Mouse (Mus musculus) granulocyte monocyte progenitor cell, adult 5-6 weeks (primary cell): ENCODE measurements around the gene Neurod2. TPM values are rescaled to one million over a fixed set of nuclear protein-coding genes. Genes with fewer than 3 reads are reported as not detected.
A peak's percentile ranks its signal among the peaks of the same experiment; 100 is the strongest.

Experiments used
- ATAC-seq: replicated peaks from 2 replicates; pipeline ENCODE4 v1.8.0; 2016; ENCODE audit warnings: mild to moderate bottlenecking, moderate TSS enrichment, inconsistent platforms; ENCODE audit not compliant: poor library complexity, severe bottlenecking
- total RNA-seq, 2 experiments: library from RNA; stranded (forward) in 1 of 2; stranded (reverse) in 1 of 2; fragments of 200-712, 200-1000 nt in 1 of 2; fragments of >200 nt in 1 of 2; fragmentation: Nextera tagmentation in 1 of 2; gene quantifications; 2 replicates each; pipeline ENCODE4 v1.2.3; 2014 to 2017

Neurod2 gene
- total RNA-seq, 2 experiments from 2014 or later: not detected

- no peak for ATAC-seq
Observed at GRCm38 (mm10) chr11:98320381-98320780, 9.1 kb downstream of the Neurod2 start.

GRCm38 (mm10) chr11:98319944-98320343, 9.5 kb downstream of the Neurod2 start:
- no peak for ATAC-seq

GRCm38 (mm10) chr11:98319544-98319943, 9.9 kb downstream of the Neurod2 start:
- no peak for ATAC-seq

DNA sequence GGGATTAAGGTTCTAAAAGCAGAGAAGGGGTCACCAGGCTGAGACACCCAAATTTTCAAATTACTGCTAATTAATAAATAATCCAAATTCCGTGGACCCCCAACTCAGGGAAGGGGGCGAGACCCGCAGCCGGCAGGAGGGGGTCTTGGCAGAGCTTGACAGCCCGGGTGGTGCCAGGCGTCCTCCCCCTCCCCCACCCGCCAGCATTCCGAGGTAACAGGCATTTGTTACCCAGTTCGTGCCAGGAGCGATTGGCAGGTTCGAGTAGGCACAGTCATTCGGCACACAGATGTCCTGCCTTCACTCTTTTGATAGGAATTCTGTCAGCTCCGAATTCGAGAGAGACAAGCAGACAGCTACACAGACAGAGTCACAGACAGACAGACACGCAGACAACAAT, 10.3 kb downstream of the Neurod2 start:
- ATAC-seq: no peak

DNA sequence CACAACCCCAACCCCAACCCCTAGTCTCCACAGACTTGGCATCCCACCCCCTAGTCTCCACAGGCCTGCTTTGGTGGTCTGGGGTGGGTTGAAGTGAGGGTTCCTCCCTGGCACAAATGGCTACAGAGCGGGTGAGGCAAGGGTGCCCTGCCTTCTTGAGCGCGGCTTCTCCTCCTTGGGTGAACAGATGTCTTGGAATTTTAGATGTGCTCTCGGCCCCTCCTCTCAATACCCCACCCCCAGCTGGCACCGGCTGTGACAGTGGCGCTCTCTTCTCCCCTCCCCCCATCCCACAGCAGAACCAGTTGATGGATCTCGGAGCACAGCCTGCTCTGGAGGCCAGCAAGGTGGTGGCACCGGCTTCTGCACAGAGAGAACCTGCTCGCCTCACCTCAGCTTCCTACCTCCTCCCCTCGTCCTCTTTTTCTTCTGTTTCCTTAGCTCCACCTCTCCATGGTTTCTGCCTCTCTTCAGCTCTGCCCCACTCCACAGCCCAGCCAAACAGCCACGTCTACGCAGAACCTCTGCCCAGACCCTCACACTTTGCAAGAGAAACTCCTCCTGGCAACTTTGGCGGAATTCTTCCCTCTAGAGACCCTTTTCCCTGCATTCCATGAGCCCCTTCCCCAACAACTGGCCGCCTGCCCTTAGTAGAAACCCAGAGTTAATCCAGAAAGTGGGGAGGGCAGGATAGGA, 10.9 kb downstream of the Neurod2 start:
- ATAC-seq: no peak

- ATAC-seq: no peak
Observed at GRCm38 (mm10) chr11:98317479-98317878, 12.0 kb downstream of the Neurod2 start.

DNA sequence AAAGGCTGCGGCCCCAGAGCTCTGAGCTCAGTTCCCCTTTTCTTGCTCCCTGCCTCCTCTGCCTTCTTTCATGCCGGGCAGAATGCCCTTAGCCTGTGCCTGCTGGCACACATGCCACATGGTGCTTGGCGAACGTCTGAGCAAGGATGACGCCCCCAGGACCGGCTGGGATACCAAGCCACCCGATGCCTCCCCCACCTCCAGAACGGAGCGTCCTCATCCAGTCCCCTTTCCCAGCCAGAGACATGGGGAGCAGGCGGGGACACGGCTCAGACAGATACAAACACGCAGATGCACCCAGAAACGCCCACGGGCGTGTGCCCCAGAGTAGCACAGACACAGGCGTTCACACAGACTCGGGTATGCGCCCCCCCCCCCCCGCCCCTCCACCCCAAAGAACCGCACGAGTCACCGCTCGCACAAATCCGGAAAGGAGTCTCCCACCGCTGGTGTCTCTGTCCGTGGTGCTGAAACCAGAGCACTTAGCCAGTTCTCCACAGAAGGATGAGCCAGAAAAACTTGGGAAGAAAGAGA, 15.6 kb downstream of the Neurod2 start:
- peak; percentile 71 for ATAC-seq

- ATAC-seq: no peak
Observed at GRCm38 (mm10) chr11:98298484-98299205, 30.8 kb downstream of the Neurod2 start.

- ATAC-seq: no peak
Observed at GRCm38 (mm10) chr11:98297778-98298177, 31.7 kb downstream of the Neurod2 start.

DNA sequence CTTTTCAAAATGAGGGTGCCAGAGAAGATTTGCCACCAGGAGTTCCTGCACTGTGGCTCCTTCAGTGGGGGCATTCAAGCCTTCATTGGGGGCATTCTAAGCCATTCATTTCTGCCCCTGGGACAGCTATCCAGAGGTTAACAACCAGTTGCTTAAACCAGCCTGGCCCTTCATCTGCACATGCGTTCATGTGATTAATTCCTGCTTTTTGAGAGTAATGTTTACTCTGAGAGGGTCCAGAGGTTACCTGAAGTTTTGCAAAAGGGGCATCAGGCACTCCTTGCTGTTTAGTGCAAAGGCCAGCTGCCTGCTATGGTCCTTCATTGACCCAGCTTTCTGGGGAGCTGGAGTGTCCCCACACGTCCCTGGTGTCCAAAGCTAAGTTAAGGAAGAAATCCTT, 32.5 kb downstream of the Neurod2 start:
- ATAC-seq: no peak

DNA sequence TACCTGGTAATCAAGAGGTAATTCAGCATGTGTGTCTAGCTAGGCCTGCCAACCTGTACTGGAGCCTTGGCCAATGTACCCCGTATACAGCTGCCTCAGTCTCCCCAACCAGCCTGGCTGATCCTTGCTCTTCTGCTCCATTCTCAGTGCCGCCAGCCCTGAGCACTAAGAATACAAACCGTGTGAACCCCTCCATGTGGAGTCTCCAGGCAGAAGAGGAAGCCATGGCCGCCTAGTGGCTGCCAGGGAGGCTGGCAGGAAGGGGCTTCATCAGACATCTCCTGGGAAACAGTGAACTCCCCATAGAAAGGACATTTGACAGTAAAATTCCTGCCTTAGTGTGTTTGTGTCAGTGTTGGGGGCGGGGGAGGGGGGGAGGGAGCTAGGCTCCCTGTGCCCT, 33.2 kb downstream of the Neurod2 start:
- ATAC-seq: peak; percentile 55; the same call in 1 of the 2 replicates

DNA sequence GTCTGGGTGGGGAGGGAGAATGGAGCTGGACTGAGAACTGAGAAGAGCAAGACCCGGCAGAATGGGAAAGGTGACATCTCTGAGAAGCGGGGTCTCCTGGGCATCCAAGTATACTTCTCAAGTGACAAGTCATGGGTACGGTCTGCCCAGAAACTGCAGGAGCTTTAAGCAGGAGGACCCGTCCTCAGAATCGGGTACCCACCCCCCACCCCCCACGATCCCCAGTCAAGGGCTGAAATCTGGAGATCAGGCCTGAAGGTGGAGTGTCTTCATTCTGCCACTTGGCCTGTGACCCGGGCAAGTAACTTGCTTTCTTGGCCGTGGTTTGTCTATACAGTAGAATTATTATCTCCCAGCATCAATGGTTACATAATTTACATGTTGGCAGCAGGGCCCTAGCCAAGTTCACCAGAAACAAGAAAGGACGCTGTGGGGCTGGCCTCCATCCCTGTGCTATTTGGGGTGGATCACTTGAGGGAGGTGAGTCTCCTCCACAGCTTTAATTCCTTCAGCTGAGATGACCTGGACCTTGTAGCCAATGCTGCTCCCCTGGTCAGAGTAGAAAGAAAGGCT, 34.3 kb downstream of the Neurod2 start:
- no peak for ATAC-seq

DNA sequence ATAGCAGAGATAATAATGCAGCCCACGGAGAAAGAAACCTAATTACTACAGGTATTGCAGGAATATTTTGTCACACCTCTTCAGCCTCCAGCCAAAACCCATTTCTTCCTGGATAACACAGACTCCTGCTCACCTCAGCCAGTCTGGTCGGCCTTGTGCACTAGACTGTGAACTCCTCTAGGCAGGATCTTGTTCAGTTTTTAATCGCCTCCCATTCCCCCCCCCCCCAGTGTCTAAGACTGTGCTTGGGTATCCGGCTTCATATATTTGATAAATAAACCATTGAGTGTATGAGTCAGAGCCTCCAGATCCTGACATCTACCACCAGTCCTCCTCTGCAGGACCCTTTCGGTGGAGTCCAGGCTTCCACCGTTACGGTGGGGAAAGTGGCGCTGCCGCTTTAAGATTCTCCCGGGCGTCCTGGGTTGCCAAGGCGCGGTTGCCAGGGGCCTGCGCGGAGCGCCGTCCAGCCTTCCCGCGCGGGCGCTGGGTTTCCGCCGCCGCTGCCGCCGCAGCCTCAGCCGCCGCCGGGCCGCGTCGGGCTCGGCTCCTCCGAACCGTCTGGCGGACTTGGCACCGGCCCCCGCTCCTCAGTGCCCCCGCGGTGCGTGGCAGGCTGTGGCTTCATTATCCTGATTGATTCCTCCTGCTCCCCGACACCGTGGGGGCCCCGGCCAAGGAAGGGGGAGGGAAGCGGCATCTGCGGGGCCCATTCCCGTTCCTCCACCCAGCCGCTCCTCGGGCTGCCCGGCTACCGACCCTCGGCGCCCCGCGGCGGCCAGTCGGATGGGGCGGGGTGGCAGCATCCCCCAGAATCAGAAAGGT, 35.0 kb downstream of the Neurod2 start:
- ATAC-seq: peak; percentile 62

GRCm38 (mm10) chr11:98293070-98293469, 36.4 kb downstream of the Neurod2 start:
- ATAC-seq: no peak

DNA sequence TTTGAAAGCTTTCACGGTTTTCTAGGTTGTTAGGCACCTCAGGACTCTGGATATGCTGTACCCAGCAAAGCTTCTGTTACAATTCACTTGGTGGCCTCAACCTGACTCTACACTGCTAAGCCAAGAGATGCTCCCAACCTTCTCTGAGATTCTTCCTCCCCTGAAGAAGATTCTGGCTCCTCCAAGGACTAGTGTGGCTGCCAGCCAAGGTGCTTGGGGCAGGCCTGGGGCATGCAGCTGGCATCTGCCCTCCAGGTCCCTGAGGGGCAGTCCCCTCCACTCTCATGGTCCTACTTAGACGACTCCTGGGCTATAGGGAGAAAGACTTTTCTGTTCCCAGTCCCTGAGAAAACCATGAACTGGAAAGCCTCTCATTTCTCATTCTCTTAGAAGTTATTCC, 38.5 kb downstream of the Neurod2 start:
- ATAC-seq: no peak

GRCm38 (mm10) chr11:98289873-98290272, 39.6 kb downstream of the Neurod2 start:
- ATAC-seq: no peak

GRCm38 (mm10) chr11:98287961-98288360, 41.5 kb downstream of the Neurod2 start:
- ATAC-seq: no peak

GRCm38 (mm10) chr11:98287531-98287930, 41.9 kb downstream of the Neurod2 start:
- no peak for ATAC-seq

GRCm38 (mm10) chr11:98285368-98285767, 44.1 kb downstream of the Neurod2 start:
- no peak for ATAC-seq

DNA sequence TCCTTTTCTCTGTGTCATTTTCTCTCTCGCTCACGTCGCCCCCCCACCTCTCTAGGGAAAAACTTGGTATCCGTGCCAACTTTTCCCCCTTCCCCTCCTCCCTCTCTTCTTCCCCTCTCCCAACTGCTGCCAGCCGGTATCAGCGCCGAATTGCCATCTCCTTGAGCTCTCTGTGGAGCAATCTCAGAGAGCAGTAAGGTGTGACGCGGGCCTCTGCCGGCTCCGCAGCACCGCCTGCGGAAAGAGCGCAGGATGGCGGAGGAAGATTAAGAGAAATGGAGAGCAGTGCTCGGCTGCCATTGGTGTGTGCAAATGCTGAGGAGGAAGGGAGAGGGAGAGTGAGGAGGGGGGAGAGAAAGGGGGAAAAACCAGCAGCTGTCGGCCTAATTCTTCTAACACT, 45.2 kb downstream of the Neurod2 start:
- peak; percentile 35 for ATAC-seq
